Mouse (Mus musculus): ENCODE data around the gene Olfr194.
"Not testable (repeated sequence)": the region's sequence is repeated elsewhere in the genome, so short reads cannot be mapped to it uniquely, and the experiment has no call there.

Olfr194 gene

DNA sequence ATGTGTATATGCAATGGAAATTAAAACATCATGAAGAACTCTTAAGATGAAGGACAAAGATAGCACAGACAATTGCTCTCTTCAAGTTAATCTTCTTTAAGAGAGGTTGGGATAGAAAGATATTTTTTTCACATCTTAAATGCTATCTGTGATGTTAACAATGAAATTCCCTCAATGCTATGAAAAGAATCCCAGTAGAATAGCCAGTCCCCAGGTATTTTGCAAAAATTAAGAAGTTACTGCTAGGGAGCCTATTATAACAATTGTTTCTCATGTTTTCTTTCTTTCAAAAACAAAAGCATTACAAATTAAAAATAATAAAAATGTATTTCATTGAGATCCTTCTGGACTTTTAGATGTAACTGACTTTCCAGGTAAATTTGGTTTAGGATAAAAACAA is at the start of gene Olfr194:
Gene Olfr194, minus strand, starts transcription at position 101 of the 400 bp plus-strand sequence.
- in situ Hi-C loops (cut with MboI, MseI): no loop called here

DNA sequence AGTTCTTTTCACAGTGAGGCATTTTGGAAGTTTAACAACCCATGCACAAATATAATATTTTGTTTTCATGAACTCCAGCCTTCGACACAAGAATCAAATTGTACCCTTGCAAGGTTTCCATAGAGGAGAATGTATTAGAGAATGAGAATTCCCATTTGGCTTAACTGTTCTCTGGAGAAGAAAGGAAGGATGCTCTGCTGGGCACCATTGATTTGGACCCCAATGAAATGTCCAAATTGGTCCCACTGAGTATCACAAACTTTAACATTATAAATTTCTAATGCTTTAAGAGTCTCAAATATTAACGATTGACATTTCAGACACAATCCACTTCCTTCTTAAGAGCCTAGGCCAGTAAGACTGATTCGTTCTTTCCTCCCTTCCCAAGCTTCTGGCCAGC is 49.5 kb upstream of the Olfr194 start, which contains the start of gene Olfr196:
Gene Olfr196, minus strand, starts transcription at position 101 of the 400 bp plus-strand sequence.
- in situ Hi-C loops (cut with MboI, MseI): loop anchor here in 1 of 2 experiments (10.0 kb wide), 1 partner anchor 316 kb away; no protein-coding TSS in a partner anchor

DNA sequence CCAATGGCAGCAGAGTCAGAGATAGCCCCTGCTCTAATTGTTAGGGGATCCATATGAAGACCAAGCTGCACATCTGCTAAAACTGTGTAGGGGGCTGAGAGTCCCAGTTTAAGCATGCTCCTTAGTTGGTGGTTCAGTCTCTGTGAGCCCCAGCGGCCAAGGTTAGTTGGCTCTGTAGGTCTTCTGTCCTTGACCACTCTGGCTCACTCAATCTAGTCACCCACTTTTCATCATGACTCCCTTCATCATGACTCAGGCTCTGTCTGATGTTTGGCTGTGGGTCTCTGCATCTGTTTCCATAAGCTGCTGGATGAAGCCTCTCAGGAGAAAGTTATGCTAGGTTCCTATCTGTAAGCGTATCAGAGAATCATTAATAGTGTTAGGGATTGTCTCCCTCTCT is 31.1 kb upstream of the Olfr194 start:
- in situ Hi-C loops (cut with MboI, MseI): no loop called here

DNA sequence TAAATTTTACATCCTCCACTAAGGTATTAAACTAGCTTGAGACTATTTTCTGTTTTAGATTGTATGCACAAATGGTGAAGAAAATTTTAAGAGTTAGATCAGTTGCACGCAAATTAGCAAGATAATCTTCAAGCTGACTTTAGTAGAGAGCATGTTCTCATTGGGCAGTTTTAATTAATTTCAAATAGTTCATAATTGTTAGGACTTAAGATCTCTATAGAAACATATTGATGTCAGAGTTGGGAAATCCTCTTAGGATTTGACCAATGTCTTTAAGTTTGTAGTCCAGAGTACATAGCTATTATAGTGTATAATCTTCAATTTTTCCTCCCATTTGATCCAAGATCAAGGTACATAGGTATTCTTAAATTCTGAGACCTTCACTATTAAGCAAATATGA is 25.9 kb upstream of the Olfr194 start, which contains the start of gene Olfr195:
Gene Olfr195, plus strand, starts transcription at position 301 of the 400 bp plus-strand sequence.
- in situ Hi-C loops (cut with MboI, MseI): no loop called here

DNA sequence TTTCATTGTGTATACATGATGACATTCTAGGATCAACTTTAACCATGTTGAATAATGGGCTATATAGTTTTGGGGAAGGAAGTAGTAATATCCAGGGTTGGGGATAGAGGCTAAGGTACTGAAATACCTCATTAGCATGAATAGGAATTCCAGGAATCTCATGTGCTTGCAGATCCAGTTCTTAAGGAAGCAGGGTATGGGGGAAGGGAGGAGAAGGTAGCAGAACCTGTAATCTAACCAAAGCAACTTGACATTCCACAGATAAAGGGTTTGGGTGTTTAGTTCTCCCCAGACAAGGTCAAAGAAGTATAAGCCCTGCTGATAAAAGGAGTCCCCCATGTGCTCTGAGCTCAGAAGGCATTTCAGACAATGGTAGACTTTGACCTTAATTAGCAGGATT is 20.2 kb upstream of the Olfr194 start:
- in situ Hi-C loops (cut with MboI, MseI): no loop called here

DNA sequence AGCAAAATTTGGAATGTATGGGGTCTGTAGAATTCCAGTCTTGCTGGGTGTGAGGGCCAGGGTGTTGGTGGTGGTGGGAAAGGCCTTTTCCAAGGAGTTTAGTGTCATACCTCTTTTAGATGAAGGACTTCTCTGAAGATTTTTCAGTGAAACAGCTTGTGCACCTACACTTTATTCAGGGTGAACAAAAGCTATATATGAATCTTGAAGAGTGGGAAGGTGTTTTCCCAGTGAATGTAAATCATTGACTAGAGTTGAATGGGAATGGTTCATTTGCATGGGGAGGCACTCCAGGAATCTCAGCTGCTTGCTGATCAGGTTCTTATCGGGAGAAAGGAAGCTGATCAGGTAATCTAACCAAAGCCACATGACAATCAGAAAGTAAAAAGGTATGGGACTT is 9.9 kb upstream of the Olfr194 start:
- in situ Hi-C loops (cut with MboI, MseI): no loop called here

DNA sequence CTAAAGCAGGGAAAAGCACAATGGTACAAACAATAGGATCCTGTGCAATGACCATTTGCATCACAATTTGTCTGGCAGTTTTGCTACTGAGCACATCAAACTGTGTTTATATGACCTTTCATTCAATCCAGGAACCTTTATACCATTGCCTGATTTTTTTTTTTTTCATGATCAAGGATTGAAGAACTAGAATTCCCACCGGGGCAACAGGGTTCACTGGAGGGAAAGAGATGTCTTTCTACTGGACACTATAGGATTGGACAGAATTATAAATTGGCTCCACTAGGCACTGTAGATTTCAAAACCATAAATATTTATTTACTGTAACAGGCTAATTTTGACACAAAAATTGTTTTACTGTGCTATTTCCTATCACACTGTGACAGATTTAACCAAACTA is 9.1 kb downstream of the Olfr194 start, which contains the start of gene Olfr193:
Gene Olfr193, minus strand, starts transcription at position 101 of the 400 bp plus-strand sequence.
- in situ Hi-C loops (cut with MboI, MseI): no loop called here

DNA sequence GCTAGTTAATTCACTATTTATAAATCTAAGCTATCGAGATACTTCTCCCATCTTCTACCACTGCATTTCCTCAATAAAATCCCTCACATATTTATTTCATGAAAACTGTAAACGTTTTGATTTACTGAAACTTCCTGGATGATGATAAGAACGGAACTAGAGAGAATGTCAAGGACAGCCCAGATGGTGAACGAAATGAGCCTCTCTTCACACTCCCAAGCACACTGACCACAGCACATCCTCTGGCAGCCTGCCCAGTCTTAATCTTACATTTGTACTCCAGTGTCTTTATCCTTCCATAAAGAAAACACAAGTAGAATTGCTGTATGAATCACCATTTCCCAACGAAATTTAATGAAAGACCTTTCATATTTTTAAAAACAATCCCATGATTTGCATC is 12.3 kb downstream of the Olfr194 start:
- in situ Hi-C loops (cut with MboI, MseI): not testable (repeated sequence)

DNA sequence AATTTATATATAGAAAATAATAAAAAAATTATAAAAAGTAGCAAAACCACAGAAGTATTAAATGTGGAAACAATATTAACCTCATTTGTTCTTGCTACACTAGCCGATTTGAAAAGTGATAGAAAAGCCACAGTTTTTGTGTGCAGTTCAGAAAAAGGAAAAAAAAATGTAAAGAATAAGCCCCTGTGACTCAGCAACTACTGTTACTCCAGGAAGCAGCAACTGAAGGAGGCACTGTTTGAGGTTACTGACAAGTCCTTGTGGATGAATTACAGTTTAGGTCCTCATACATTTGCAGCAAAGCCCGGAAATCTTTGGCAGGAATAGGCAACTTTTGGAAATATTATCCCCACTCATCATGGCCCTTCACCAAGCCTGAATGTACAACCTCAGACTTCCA is 15.6 kb downstream of the Olfr194 start:
- in situ Hi-C loops (cut with MboI, MseI): no loop called here

DNA sequence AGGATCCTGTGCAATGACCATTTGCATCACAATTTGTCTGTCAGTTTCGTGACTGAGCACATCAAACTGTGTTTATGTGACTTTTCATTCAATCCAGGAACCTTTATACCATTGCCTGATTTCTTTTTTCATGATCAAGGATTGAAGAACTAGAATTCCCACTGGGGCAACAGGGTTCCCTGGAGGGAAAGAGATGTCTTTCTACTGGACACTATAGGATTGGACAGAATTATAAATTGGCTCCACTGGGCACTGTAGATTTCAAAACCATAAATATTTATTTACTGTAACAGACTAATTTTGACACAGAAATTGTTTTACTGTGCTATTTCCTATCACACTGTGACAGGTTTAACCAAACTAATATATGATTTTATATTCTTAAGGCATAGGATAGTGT is 31.1 kb downstream of the Olfr194 start, which contains the start of gene Olfr191:
Gene Olfr191, minus strand, starts transcription at position 101 of the 400 bp plus-strand sequence.
- in situ Hi-C loops (cut with MboI, MseI): not testable (repeated sequence)

DNA sequence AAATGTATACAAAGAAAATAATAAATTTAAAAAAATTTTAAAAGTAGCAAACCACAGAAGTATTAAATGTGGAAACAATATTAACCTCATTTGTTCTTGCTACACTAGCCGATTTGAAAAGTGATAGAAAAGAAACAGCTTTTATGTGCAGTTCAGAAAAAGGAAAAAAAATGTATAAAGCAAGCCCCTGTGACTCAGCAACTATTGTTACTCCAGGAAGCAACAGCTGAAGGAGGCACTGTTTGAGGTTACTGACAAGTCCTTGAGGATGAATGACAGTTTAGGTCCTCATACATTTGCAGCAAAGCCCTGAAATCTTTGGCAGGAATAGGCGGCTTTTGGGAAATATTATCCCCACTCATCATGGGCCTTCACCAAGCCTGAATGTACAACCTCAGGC is 39.8 kb downstream of the Olfr194 start:
- in situ Hi-C loops (cut with MboI, MseI): not testable (repeated sequence)

DNA sequence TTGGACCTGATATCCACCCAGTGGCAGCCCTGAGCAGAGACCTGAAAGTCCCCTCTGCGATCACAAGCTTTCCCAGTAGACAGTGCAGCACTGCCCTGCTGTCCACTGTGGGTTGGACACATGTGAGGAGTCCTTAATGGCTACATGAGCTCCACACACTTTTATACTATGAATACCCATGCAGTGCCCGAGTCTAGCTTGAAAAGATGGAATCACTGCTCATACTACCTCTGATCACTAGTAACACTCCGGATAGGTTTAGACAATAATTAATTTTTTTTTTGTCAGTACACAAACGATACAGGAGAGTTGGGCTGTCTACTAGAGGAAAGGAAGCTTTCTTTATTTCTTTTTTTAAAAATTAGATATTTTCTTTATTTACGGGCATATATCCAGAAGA is 43.0 kb downstream of the Olfr194 start, which contains the start of gene Olfr190:
Gene Olfr190, minus strand, starts transcription at position 101 of the 400 bp plus-strand sequence.
- in situ Hi-C loops (cut with MboI, MseI): no loop called here

DNA sequence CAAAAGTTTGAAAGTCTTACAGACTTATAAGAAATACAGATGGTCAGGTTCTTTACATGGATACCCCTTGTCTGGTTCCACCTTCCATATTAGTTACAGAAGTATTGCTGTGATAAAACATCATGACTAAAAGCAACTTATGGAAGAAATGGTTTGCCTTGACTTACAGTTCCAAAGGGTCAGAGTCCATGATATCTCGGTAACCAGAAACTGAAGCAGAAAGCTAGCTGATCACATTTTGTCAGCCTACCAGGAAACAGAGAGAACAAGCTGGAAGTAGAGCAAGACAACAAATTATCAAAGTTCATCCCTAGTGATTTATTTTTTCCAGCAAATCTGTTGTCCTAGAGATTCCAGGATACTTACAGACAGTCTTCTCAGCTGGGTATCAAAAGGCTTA is 47.3 kb downstream of the Olfr194 start:
- in situ Hi-C loops (cut with MboI, MseI): no loop called here

DNA sequence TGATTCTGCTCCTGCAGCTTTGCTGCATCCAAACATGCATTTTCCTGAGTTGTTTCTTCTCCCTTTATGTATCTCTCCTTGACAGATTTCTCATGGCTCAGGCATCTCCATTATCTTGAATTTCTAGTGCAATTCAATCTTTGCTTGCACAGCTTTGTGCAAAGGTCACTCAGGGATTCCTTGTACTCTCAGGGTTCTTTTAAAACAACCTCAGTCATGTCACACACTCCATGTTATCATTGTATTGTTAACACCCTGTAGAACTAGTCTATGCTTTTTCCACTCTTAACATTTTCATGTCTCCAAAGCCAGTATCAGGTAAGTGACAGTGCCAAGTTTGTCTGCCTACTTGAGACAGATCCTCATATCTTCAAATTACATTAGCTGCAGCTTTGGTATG is 49.1 kb downstream of the Olfr194 start:
- in situ Hi-C loops (cut with MboI, MseI): no loop called here

All from T-helper 17 cell (primary cell).